ENCODE assay signal across 16 mouse cellular contexts in genomic region chr17:85103310-85103709, GRCm38 (mm10). TPM values are rescaled to one million over a fixed set of nuclear protein-coding genes. Genes with fewer than 3 reads are reported as not detected.
DNase-seq lines count a peak whose midpoint lies in the region; ATAC-seq and TF ChIP-seq lines count a peak whose summit lies in the region.
"Had no signal": no experiment of that assay in that cellular context is flagged by ENCODE, and none has a peak within 500 bp of the region (broad histone marks: within the 10 kb centered on the region; RNA-seq: fewer than 3 reads in every experiment).

No protein-coding gene starts in this region.

- peak; percentile 30 for DNase-seq in retina, adult 2 months (ENCODE audit: low read depth, low spot score)
- DNase-seq in retina, embryonic 14.5 days (ENCODE audit: low spot score), result no peak
- DNase-seq in adrenal gland, postnatal 10 days, result peak; percentile 24
- peak; percentile 29 for DNase-seq in retina, postnatal 1 day
- no peak for DNase-seq in forebrain, postnatal 0 days
- no peak for DNase-seq in kidney, adult 8-10 months
- DNase-seq in heart, postnatal 10 days, result no peak
- DNase-seq: gastrocnemius, postnatal 10 days; lung, embryonic 14.5 days; thymus, postnatal 4 days had no signal

- no peak for TF ChIP-seq CTCF in forebrain, postnatal 0 days (IDR thresholded peaks at IDR 0.05; ENCODE audit: low read depth)

- no peak overlapping the region for H3K9ac ChIP-seq in forebrain, postnatal 0 days
- H3K9ac ChIP-seq: heart, embryonic 12.5 days; kidney, embryonic 15.5 days; lung, embryonic 14.5 days had no signal

- H3K4me3 ChIP-seq in forebrain, postnatal 0 days (ENCODE audit: low read depth, low read length), result no peak overlapping the region
- H3K4me3 ChIP-seq: forebrain, embryonic 10.5 days; heart, embryonic 12.5 days; hindbrain, embryonic 10.5 days; kidney, embryonic 15.5 days; midbrain, embryonic 10.5 days had no signal

- peak; percentile 70 for ATAC-seq in inflammation-experienced regulatory T-cells, adult 6 months
- no peak for ATAC-seq in forebrain, postnatal 0 days

- H3K27me3 ChIP-seq in forebrain, postnatal 0 days (ENCODE audit: insufficient read depth, low read length), result no peaks in the 10 kb centered on the region
- H3K27me3 ChIP-seq: heart, embryonic 12.5 days; kidney, embryonic 15.5 days had no signal

- no peaks in the 10 kb centered on the region for H3K9me3 ChIP-seq in forebrain, postnatal 0 days (ENCODE audit: low read length)
- H3K9me3 ChIP-seq: midbrain, embryonic 10.5 days had no signal

- no peak overlapping the region for H3K27ac ChIP-seq in forebrain, postnatal 0 days (ENCODE audit: low read depth, low read length)
- H3K27ac ChIP-seq: forebrain, embryonic 10.5 days; hindbrain, embryonic 10.5 days; kidney, embryonic 15.5 days; midbrain, embryonic 10.5 days had no signal

- peaks cover 9% of the 10 kb centered on the region for H3K36me3 ChIP-seq in forebrain, postnatal 0 days (ENCODE audit: insufficient read depth)

- H3K4me2 ChIP-seq in forebrain, postnatal 0 days (ENCODE audit: low read depth), result no peak overlapping the region
- H3K4me2 ChIP-seq: heart, embryonic 12.5 days; kidney, embryonic 15.5 days; lung, embryonic 14.5 days had no signal

- intact Hi-C loops in heart, postnatal 10 days (cut with DNase I), result no loop called here

- H3K4me1 ChIP-seq in forebrain, postnatal 0 days (ENCODE audit: insufficient read depth), result no peaks in the 10 kb centered on the region
- H3K4me1 ChIP-seq: forebrain, embryonic 10.5 days; kidney, embryonic 15.5 days had no signal

- 61% methylated on average over 2 of the region's 2 CpGs for WGBS in forebrain, postnatal 0 days

RNA-seq across cellular contexts. Expression of gene Camkmt, which starts 13.0 kb away (rescaled TPM):
- total RNA-seq in adrenal gland, postnatal 10 days (2021), result 1 to 10 TPM; 5.7 to 6.8 TPM
- polyA plus RNA-seq in inflammation-experienced regulatory T-cells, adult 6 months (2017; shearing (Covaris generic)), result 10 to 100 TPM in 1 of 3 experiments, 1 to 10 TPM in 2; 5.6 to 10.0 (median 10.0) TPM
- 11.6 and 14.3 TPM in 2 replicates for total RNA-seq in forebrain, postnatal 0 days (2014; rRNA removed)
- 13.7 and 16.4 TPM in 2 replicates for polyA plus RNA-seq in forebrain, postnatal 0 days (2015; fragmentation: Nextera tagmentation; extraction: Ambion mirVana)
- total RNA-seq in heart, postnatal 10 days (2021), result 1 to 10 TPM; 3.7 to 4.4 TPM

RNA-seq across cellular contexts. Expression of gene Prepl, which starts 13.3 kb away (rescaled TPM):
- total RNA-seq in adrenal gland, postnatal 10 days (2021), result 10 to 100 TPM; 30.9 to 43.6 TPM
- 10 to 100 TPM in 1 of 3 experiments, 1 to 10 TPM in 2; 9.3 to 10.9 (median 9.9) TPM for polyA plus RNA-seq in inflammation-experienced regulatory T-cells, adult 6 months (2017; shearing (Covaris generic))
- total RNA-seq in forebrain, postnatal 0 days (2014; rRNA removed), result 70.4 and 107 TPM in 2 replicates
- polyA plus RNA-seq in forebrain, postnatal 0 days (2015; fragmentation: Nextera tagmentation; extraction: Ambion mirVana), result 89.4 and 105 TPM in 2 replicates
- total RNA-seq in heart, postnatal 10 days (2021), result 100 to 1,000 TPM; 121 to 129 TPM

Comparison
In these comparisons a context has a peak if more than half of its experiments do, and no peak if none do; other contexts are left out.
1. DNase-seq: peak in retina, adult 2 months (single experiment), adrenal gland, postnatal 10 days (single experiment) and retina, postnatal 1 day (single experiment); none in retina, embryonic 14.5 days (single experiment), forebrain, postnatal 0 days (single experiment), kidney, adult 8-10 months (0 of 2) and heart, postnatal 10 days (0 of 2).